Mouse (Mus musculus): ENCODE results near the gene Tmem260. TPM values are rescaled to one million over a fixed set of nuclear protein-coding genes. Genes with fewer than 3 reads are reported as not detected.

The Tmem260 gene
- 30.7 TPM for polyA plus RNA-seq (2014; fragmentation: Illumina TruSeq; extraction: RNeasy Lipid Tissue Mini Kit (QIAGEN cat#74804); ENCODE audit: low read depth, low replicate concordance)

GRCm38 (mm10) chr14:48445984-48446683, at the start of gene Tmem260:
TSS of gene Tmem260 (plus strand) at chr14:48446124.

Other genes with a start within 250 kb of the Tmem260 start
- not detected for gene Otx2, start 227.7 kb downstream of the Tmem260 start, polyA plus RNA-seq (2014; fragmentation: Illumina TruSeq; extraction: RNeasy Lipid Tissue Mini Kit (QIAGEN cat#74804); ENCODE audit: low read depth, low replicate concordance)

Measured in kidney, adult 10 weeks (tissue).